Mouse (Mus musculus) spleen, adult 2 months (tissue): ENCODE measurements around the gene Hoxb7.

Experiments
- CTCF ChIP-seq: fragments of 200-500 bp; IDR thresholded peaks from 2 replicates; pipeline ENCODE4 v1.5.1; 2011; ENCODE audit warnings: mild to moderate bottlenecking, inconsistent platforms; ENCODE audit not compliant: insufficient read depth, insufficient read length, insufficient replicate concordance; ENCODE audit errors: extremely low read depth
- POLR2A ChIP-seq: fragments of 200-500 bp; IDR thresholded peaks from 2 replicates; pipeline ENCODE4 v1.6.1; 2011; ENCODE audit warnings: low read depth, low read length, inconsistent platforms

- TF ChIP-seq CTCF = no peak
- no peak for TF ChIP-seq POLR2A
Measured at GRCm38 (mm10) chr11:96321846-96322245, 35.4 kb downstream of the Hoxb7 start.
